Mouse (Mus musculus): ENCODE data around the gene Zfp668.
A peak's percentile ranks its signal among the peaks of the same experiment; 100 is the strongest.

Zfp668 gene

DNA sequence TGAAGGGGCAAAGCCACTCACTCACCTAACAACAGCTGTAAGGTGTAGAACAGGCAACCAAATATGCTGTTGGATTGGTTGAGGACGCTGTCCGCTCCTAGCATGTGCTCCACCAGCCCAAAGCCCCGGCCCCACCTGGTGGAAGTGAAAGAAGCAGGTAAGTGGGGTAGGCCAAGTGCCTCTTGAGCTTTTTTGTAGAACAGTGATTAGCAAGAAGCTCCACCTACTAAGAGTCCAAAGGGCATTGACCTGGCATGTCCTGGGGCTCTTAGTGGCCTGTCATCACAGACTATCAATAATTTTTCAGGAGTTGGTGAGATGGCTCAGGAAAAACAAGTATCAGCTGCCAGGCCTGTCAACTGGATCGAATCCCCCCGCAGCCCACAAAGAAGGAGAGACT lies 17.9 kb upstream of the Zfp668 start:
- DNase-seq = no peak

DNA sequence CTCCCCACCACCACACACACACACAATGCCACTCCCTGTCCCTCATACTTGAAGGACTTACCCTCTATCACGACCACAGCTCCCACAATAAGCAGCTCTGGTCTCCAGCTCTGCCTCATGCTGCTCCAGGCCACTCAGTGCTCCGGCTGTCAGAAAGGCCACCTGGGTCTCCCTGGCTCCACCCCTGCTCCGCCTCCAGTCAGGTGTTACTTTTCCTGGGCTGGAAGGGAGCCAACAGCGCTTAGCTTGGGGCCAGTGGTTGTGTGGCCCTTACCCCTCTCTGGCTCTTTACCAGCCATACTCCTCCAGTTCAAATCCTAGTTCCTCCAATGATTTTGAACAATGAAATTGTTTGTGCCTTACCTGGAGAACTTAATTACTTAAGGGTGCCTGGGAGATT lies 14.2 kb upstream of the Zfp668 start, which contains the start of gene Prss53:
Prss53 (minus strand) TSS at position 173 of the 400 bp plus-strand sequence.
- no peak for DNase-seq

DNA sequence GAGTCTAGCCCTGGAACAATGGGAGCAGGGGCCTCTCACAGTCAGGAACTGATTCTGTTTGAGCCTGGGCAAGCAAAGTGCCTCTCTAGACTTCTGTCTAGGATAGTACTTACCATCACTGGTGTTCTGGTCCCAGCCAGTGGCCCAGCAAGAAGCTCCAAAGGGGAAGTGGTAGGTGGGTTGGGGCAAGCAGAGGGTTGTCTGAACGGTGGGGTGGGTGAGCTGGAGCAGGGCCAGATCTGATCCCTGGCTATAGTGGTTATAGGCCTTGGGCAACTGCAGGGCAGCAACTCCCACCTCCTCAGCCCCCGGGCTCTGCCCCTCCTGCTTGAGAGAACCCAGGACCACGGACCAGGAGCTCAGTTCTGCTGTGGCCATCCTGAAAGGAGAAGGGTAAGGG lies 12.2 kb upstream of the Zfp668 start:
- DNase-seq = no peak

DNA sequence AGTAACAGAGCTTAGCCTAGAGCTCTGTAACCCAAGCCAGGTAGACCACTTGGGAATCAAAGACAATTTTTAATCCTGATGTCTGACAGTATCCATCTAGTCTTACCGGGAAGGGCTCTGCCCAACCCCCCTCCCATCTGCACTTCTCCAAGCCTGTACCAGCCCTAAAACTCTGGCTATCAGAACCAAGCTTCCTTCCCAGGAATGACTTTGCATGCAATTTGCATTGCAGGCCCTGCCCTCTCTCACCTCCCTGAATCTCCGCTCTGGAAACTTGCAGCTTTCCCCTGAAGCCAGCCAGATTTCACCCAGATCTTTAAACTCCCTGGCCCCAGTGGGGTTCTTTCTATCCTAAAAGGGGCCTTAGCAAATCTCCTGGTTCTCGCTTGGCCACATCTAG lies 11.2 kb upstream of the Zfp668 start:
- no peak for DNase-seq

DNA sequence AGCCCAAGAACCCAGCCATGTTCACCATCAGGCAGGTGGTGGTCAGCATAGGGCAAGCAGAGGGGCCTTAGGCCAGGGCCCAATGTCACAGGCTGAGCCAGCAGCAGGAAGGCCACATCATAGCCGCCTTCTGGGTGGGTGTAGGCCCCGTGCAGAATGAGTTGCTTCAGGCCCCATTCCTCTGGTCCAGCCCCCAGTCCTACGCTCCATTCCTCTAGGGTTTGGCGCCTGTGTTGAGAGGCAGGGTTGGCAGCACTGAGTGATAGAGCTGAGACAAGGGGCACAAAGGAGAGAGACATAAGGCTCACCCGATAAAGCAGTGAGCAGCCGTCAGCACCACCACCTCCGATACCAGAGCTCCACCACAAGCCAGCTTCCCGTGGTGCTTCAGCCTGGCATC lies 10.6 kb upstream of the Zfp668 start:
- no peak for DNase-seq

DNA sequence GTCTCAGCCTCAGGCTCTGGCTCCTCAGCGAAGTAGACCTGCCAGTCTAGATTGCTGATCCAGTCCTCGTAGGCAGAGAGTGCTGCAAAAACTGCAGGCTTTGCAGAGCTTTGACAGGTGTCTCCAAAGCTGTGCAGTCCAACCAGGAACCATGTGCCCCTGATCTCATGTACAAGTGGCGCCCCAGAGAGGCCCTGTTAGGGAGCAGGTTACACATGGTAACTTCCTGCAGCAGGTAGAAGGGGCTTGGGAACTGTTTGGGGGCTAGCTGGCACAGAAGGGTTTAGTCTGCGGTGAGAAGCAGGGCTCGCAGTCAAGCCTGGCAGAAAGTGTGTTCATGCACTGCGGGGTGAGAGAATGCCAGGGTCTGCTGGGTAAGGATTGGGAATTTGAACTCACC lies 9.9 kb upstream of the Zfp668 start:
- no peak for DNase-seq

DNA sequence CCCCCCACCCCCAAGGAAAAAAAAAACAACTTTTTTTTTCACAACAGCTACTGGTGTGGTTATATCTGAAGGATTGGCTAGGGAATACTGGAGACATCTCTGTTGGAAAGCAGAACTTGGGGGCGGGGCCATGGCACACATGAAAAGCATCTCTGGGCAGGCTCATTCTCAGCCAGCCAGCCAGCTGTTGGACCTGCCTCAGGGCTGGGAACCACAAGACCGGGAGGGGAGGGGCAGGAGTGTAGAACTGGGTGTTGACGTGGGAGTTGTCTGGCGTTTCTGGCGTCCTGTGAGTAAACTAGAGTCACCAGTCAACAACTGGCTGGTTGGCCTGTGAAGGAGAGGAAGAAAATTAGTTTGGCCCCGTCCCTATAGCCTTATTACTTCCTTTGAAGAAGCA lies 9.3 kb upstream of the Zfp668 start:
- DNase-seq = peak; percentile 45

DNA sequence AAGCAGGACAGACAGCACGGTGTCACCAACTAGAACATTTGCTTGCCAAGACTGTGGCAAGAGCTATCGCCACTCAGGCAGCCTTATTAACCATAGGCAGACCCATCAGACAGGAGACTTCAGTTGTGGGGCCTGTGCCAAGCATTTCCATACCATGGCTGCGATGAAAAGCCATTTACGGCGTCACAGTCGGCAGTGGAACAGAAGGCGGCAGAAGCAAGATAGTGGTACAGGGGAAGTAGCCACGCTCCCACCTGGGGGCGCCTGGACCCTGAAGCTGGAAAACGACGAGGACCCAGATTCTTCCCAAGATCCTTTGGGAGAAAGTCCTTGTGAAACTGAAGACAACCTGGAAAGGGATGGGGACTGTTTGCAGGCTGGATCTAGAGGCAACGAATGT lies 3.8 kb upstream of the Zfp668 start:
- no peak for DNase-seq

DNA sequence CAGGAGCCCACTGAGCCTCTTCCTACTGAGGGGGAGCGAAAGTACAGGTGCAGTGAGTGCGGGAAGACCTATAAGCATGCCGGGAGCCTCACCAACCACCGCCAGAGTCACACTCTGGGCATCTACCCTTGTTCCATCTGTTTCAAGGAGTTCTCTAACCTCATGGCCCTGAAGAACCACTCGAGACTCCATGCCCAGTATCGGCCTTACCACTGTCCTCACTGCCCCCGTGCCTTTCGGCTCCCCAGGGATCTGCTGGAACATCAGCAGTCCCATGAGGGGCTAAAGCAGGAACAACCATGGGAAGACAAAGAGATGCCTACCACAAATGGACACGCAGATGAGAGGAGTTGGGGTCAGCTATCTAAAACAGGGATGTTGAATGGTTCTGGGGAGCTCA lies 2.7 kb upstream of the Zfp668 start:
- DNase-seq = no peak

DNA sequence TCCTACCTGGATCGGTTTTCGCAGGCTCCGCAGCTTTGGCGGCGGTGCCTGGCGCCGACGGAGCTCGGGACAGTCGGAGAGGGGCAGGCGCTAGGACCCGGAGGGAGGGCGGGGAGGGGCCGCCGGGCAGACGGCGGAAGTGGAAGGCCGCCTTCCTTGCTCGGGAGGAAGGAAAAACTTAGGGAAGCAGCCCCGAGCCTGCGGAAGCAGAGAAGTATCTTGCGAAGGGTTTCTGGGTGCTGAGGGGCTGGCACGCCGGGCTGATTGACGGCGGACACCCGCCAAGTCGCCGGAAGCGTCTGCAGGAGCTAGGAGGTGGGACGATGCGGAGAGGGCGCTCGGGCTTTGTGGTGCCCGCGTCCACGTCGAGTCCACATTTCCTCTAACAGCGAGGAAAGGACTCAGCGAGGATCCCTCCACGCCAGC lies 574 bp downstream of the Zfp668 start, which contains the start of gene Zfp646:
Zfp646 (plus strand) TSS at position 181 of the 426 bp plus-strand sequence.
- peak; percentile 79 for DNase-seq

DNA sequence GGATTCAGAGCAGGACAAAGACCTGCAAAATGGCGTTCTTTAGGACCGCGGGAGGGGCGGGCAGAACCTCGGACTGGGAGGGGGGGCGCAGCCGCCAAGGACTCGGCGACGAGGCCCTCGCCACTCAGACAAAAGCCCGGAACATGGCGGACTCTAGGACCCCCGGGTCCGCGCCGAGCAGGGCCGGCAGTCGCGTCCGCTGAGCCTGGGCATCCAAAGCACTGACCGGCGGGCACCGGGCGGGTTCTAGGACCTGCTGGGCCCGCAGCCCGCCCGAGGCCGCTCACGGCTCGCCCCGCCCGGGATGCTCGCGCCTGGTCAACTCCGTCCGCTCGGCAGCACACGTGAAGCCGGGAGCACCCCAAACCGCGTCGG lies 1.0 kb downstream of the Zfp668 start:
- DNase-seq = peak; percentile 95

DNA sequence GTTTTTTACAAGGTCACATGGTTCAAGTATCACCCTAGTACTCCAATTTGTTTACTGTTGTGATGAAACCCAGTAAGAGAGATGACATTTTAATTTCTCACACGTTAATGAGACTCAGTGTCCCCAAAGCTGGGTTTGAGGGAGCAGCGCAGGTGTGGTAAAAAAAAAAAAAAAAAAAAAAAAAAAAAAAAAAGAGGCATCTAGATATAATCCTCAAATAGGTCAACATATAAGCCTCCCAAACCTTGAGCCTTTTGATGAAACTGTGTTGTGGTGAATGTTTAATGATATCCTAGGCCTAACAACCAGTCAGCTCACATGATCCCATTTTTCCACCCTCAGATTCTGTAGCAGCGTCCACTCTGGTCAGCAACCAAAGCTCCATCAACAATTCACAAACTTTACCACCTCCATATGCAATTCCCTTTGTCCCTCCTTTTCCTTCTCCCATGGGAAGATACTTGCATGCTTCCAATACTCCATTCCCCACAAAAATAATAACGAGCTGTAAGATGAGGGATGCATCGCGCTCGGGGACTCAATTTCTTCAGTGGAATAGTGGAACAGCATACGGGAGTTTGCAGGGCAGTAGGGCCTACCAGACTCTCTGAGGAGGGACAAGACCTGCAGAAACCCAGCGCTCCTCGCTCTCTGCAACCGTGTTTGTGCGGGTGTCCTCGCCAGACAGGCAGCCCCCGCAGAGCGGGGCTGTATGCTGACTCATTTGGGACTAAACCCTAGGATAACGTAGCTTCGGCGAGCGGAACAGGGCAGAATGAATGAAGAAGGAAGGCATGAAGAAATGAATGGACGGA lies 1.6 kb downstream of the Zfp668 start:
- DNase-seq = no peak

DNA sequence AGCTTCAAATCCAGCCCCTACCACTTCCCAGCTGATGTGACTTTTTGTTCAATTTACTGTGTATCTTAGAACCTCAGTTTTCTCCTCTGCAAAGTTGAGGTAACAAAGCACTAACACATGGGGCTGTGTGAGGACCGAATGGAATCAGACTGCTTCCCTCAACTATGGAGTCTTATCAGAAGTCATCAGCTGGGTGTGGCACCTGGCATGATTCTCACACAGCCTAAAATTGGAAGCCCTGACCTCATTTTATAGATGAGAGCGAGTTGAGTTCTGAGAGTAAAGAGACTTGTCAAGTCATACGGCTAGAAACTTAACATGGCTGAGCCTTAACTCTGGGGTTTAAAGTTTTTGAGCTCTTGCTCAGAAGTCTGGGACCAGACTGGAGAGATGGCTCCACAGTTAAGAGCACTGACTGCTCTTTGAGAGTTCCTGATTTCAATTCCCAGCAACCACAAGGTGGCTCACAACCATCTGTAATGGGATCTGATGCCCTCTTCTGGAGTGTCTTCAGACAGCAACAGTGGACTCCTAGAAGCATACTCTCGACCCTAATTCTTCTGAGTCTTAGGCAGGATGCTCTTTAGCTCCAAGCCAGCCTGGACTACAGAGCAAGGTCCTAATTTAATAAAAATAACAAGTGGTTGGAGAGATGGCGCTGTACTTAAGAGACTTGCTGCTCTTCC lies 6.3 kb downstream of the Zfp668 start:
- DNase-seq = no peak

DNA sequence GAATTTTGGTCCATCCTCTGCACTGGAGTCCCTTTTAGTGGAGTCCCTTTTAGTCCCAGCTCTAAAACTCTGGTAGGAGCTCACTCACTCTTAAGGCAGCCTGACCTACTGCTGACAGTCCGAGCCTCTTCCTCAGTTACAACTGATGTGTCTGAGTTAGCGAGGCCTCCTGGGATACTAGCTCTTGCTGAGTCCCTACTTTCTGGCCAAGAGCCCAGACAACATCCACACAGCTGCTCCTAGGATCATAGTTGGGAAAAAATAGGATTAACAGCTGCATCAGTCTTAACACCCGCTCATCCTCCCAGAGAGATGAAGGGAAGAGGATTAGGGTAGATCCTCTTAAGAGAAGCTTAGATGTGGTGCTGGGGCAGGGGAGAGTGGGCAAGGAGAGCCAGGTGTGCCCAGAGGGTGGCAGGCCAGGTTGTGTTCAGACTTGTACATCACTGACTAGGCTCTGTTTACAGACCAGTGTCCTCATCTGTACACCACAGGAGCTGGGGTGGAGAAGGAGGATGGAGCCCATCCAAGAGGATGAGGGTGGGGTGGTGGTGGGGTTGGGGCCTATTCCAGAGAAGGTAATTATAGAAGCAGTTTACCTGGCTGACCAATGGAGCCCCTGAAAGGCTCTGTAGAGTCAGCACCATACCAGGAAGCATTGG lies 7.3 kb downstream of the Zfp668 start:
- peak; percentile 61 for DNase-seq

DNA sequence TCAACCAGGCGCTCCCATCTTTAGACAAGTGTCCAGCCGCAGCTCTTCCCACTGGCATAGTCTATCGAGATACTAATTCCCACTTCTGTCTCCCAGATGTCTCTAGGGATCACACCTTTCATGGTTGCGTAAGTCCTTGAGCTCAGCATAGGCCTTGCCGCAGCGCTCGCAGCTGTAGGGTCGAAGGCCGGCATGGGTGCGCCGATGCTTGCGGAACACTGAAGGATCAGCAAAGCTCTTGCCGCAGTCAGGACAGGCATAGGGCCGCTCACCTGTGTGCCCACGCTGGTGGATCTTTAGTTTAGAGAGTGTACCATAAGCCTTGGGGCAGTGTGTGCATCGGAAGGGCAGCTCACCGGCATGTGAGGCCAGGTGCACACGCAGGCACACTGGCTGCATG lies 9.0 kb downstream of the Zfp668 start:
- DNase-seq = no peak

DNA sequence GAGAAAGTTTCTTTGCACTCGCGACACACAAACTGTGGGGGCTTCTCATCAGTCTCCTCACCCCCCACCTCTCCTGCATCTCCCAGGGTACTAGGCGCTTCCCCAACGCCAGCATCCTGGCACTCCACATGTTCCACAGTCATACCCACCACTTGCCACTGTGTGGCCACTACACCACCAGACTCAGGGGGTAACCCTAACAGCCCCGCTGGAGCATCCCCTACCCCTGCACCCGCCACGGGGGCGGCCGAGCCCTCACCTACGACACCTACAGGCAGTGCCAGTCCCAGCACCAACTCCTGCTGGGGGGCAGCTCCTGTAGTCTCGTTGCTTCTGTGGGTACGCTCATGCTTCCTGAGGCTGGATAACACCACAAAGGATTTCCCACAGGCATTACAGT lies 10.2 kb downstream of the Zfp668 start:
- DNase-seq = no peak

DNA sequence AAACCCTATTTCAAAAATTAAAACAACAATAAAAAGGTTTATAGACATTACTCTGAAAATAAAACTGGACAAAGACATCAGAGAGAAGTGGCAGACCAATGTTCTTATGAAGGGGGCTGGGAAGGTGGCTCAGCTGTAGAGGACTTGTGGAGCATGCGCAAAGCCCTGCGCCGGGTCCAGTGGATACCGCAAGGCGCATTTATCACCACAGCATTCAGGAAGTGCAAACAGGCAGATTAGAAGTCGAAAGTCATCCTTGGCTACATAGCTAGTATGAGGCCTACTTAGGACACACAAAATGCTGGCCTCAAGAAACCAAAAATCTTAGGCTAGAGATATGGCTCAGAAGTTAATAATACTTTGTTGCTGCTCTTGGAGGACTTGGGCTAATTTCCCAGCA lies 18.4 kb downstream of the Zfp668 start:
- no peak for DNase-seq

DNA sequence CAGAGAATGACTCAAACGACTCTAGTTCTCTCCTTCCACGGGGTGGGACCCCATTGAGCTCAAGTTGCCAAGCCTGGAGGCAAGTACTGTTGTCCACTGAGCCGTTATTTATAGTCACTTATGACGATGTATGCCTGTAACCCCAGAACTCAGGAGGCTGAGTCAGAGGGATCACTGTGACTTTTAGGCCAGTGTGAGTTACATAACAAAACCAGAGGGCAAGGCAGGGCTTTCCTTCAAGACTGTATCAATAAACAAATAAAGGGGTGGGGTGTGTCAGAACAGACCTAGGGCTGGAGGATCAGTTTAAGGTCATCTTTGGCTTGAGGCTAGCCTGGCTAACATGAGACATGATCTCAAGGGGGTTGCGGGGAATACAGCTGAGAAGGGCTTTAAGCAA lies 25.7 kb downstream of the Zfp668 start:
- DNase-seq = no peak

DNA sequence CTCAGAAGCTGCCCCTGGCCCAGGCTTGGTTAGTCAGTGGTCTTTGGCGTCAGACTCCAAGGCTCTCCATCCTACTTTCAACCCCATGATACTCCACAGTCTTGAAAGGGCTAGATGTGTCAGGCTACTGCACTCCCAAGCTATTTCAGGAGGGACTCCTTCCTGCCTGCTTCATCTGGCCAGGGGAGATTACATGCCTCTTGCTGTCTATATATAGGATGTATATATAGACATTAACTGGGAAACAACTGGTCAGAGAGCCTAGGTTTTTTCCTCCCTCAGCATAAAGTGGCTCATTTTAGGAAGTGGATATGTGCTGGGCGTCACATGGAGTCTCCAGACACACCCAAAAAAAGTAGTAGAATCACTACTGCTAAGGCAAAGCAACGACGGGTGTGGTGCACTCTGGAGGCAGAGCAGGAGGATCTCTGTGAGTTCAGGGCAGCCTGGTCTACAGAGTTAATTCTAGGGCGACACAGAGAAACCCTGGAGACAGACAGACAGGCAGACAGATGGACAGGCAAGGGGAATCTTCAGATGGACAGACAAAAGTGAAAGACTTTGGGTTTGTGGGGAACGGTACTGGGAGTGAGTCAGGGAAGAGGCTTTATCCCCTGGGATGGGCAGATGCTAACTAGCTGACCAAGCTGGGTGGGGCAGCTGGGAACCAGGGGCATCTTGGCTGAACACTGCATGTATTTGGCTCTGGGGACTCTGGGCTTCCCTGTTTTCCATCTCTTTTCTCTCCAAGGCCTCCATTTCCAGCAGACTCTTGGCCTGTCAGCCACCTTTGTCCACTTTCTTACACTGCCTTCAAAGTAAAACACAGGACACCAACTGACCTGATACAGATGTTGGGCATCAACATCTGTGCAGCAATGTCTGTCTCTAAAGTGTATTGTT lies 26.4 kb downstream of the Zfp668 start:
- DNase-seq = no peak

DNA sequence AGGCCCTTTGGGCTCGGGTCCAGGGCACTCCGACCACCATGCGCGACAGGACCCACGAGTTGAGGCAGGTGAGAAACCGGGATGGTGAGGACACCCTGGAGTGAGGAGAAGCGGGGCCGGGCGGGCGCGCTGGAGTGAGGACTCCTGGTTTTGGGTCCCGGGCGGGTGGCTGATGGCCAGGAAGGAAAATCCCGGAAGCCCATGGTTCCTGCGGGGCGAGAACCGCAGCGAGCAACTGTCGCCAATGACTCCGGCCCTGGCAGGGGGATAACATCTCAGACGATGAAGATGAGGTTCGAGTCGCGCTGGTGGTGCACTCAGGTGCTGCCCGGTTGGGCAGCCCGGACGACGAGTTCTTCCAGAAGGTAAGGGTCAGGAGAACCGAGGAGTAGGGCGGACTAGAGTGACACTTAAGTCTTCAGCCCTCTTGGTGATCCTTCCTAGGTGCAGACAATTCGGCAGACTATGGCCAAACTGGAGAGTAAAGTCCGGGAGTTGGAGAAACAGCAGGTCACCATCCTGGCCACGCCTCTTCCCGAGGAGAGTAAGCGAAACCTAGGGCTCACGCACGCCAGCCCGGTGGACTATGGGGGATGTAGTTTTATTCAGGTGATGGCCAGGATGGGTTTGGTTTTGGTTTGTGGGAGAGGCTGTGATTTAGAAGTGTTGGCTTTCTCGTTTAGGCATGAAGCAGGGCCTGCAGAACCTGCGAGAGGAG lies 34.5 kb downstream of the Zfp668 start:
- DNase-seq = peak; percentile 86

DNA sequence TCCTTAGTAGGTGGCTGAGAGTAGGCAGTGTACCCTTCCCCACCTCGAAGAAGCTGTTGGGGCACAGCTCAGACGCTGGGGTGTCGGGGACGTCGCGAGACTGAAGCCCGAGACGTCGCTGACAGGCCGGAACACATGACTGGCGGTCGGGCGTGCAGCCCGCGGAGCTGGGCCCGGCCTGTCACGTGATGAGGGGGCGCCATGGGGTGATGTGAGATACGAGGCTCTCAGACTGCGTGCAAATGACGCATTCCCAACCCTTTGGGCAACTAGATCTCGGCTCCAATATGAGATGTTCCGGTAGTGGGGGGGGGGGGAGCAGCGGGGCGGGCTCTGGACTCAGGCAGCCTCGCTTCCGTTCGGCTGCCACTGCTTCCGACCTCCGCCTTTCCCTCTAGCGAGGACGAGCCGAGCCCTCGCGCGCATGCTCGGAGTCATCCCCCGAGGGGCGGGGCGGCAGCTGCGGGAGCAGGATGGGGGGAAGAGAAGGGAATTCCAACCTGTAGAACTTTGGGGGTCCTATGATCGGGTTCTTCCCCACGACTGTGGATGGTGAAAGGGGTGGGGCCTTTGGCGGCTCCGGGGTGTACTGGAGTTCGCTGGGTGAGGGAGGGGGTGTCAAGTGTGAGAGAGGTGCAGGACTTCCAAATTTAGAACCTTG lies 35.2 kb downstream of the Zfp668 start:
- peak; percentile 98 for DNase-seq

DNA sequence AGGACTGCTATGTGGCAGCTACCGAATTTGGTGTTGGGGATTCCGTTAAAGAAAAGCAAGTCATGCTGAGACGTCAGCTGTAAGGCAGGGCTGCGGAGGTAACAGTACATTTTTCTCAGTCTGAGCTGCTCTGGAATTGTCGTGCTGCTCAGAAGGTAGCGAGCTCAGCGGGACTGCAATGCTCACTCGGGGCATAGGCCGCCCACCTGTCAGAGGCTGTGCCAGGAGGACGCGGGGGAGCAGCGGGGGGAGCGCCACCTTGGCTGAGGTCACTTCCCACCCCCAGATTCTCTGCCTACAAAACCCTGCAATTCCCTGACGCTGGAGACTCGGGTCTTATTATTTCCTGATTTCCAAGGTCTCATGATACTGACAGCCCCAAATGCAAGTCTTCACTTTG lies 35.7 kb downstream of the Zfp668 start:
- DNase-seq = peak; percentile 89
